Mouse (Mus musculus): Measurements from ENCODE around the gene Tmem233. TPM values are rescaled to one million over a fixed set of nuclear protein-coding genes. Genes with fewer than 3 reads are reported as not detected.

Gene Tmem233
- not detected in 2 replicates for total RNA-seq (2014; fragmentation: Nextera tagmentation)
- not detected in 2 replicates for total RNA-seq (2017)

GRCm38 (mm10) chr5:116083081-116083480 is at the start of gene Tmem233:
TSS of gene Tmem233 (minus strand) at chr5:116083244.
- ATAC-seq (replicated peaks; ENCODE audit: low FRiP score, low TSS enrichment, poor library complexity, severe bottlenecking) = no peak

- ATAC-seq (replicated peaks; ENCODE audit: low FRiP score, low TSS enrichment, poor library complexity, severe bottlenecking) = peak; percentile 86
Measured at GRCm38 (mm10) chr5:116123344-116123743, 40.3 kb upstream of the Tmem233 start.

GRCm38 (mm10) chr5:116116567-116116966 is 33.5 kb upstream of the Tmem233 start:
- ATAC-seq (replicated peaks; ENCODE audit: low FRiP score, low TSS enrichment, poor library complexity, severe bottlenecking) = peak; percentile 78

GRCm38 (mm10) chr5:116116110-116116509 is 33.1 kb upstream of the Tmem233 start:
- ATAC-seq (replicated peaks; ENCODE audit: low FRiP score, low TSS enrichment, poor library complexity, severe bottlenecking) = no peak

GRCm38 (mm10) chr5:116115071-116115834 is 32.2 kb upstream of the Tmem233 start:
- no peak for ATAC-seq (replicated peaks; ENCODE audit: low FRiP score, low TSS enrichment, poor library complexity, severe bottlenecking)

GRCm38 (mm10) chr5:116108651-116109050 is 25.6 kb upstream of the Tmem233 start:
- no peak for ATAC-seq (replicated peaks; ENCODE audit: low FRiP score, low TSS enrichment, poor library complexity, severe bottlenecking)

- ATAC-seq (replicated peaks; ENCODE audit: low FRiP score, low TSS enrichment, poor library complexity, severe bottlenecking) = no peak
Measured at GRCm38 (mm10) chr5:116084231-116084630, 1.2 kb upstream of the Tmem233 start.

- no peak for ATAC-seq (replicated peaks; ENCODE audit: low FRiP score, low TSS enrichment, poor library complexity, severe bottlenecking)
Measured at GRCm38 (mm10) chr5:116082241-116082900, 673 bp downstream of the Tmem233 start.

GRCm38 (mm10) chr5:116081616-116082015 is 1.4 kb downstream of the Tmem233 start:
- no peak for ATAC-seq (replicated peaks; ENCODE audit: low FRiP score, low TSS enrichment, poor library complexity, severe bottlenecking)

- no peak for ATAC-seq (replicated peaks; ENCODE audit: low FRiP score, low TSS enrichment, poor library complexity, severe bottlenecking)
Measured at GRCm38 (mm10) chr5:116080736-116081135, 2.3 kb downstream of the Tmem233 start.

- no peak for ATAC-seq (replicated peaks; ENCODE audit: low FRiP score, low TSS enrichment, poor library complexity, severe bottlenecking)
Measured at GRCm38 (mm10) chr5:116069618-116070017, 13.4 kb downstream of the Tmem233 start.

- no peak for ATAC-seq (replicated peaks; ENCODE audit: low FRiP score, low TSS enrichment, poor library complexity, severe bottlenecking)
Measured at GRCm38 (mm10) chr5:116052826-116053225, 30.2 kb downstream of the Tmem233 start.

- no peak for ATAC-seq (replicated peaks; ENCODE audit: low FRiP score, low TSS enrichment, poor library complexity, severe bottlenecking)
Measured at GRCm38 (mm10) chr5:116052171-116052570, 30.9 kb downstream of the Tmem233 start.

GRCm38 (mm10) chr5:116049821-116050220 is 33.2 kb downstream of the Tmem233 start:
- ATAC-seq (replicated peaks; ENCODE audit: low FRiP score, low TSS enrichment, poor library complexity, severe bottlenecking) = no peak

- ATAC-seq (replicated peaks; ENCODE audit: low FRiP score, low TSS enrichment, poor library complexity, severe bottlenecking) = no peak
Measured at GRCm38 (mm10) chr5:116048321-116048720, 34.7 kb downstream of the Tmem233 start.

- ATAC-seq (replicated peaks; ENCODE audit: low FRiP score, low TSS enrichment, poor library complexity, severe bottlenecking) = no peak
Measured at GRCm38 (mm10) chr5:116046246-116046645, 36.8 kb downstream of the Tmem233 start.

- no peak for ATAC-seq (replicated peaks; ENCODE audit: low FRiP score, low TSS enrichment, poor library complexity, severe bottlenecking)
Measured at GRCm38 (mm10) chr5:116045581-116045980, 37.5 kb downstream of the Tmem233 start.

- no peak for ATAC-seq (replicated peaks; ENCODE audit: low FRiP score, low TSS enrichment, poor library complexity, severe bottlenecking)
Measured at GRCm38 (mm10) chr5:116042241-116042640, 40.8 kb downstream of the Tmem233 start.

GRCm38 (mm10) chr5:116039706-116040105 is 43.3 kb downstream of the Tmem233 start:
- ATAC-seq (replicated peaks; ENCODE audit: low FRiP score, low TSS enrichment, poor library complexity, severe bottlenecking) = no peak

- ATAC-seq (replicated peaks; ENCODE audit: low FRiP score, low TSS enrichment, poor library complexity, severe bottlenecking) = no peak
Measured at GRCm38 (mm10) chr5:116037731-116038130, 45.3 kb downstream of the Tmem233 start.

- ATAC-seq (replicated peaks; ENCODE audit: low FRiP score, low TSS enrichment, poor library complexity, severe bottlenecking) = no peak
Measured at GRCm38 (mm10) chr5:116036465-116036864, 46.6 kb downstream of the Tmem233 start.

All from megakaryocyte-erythroid progenitor cell, adult 5-6 weeks (primary cell).